Mouse (Mus musculus) stomach, embryonic 15.5 days (tissue): ENCODE results near the gene Gm12695. TPM values are rescaled to one million over a fixed set of nuclear protein-coding genes. Genes with fewer than 3 reads are reported as not detected.

Experiments
- ATAC-seq: fragments of 200-750 bp; cut with Nextera tagmentation; 2 replicates; pipeline ENCODE4 v1.8.0; 2017; ENCODE audit warnings: low read depth, moderate number of reproducible peaks, moderate TSS enrichment; ENCODE audit not compliant: insufficient read depth, low FRiP score
- H3K27ac ChIP-seq: fragments of 300-500 bp; sonication (generic); 2 replicates; pipeline ENCODE4 v1.5.1; 2015; ENCODE audit warnings: mild to moderate bottlenecking, inconsistent platforms
- H3K27me3 ChIP-seq: fragments of 300-500 bp; sonication (generic); replicated peaks from 2 replicates; pipeline ENCODE4 v1.6.1; 2015; ENCODE audit warnings: inconsistent platforms
- H3K36me3 ChIP-seq: fragments of 300-500 bp; sonication (generic); 2 replicates; pipeline ENCODE4 v1.6.1; 2015; ENCODE audit warnings: inconsistent platforms
- H3K4me1 ChIP-seq: fragments of 300-500 bp; sonication (generic); 2 replicates; pipeline ENCODE4 v1.6.1; 2015; ENCODE audit warnings: inconsistent platforms
- H3K4me2 ChIP-seq: fragments of 300-500 bp; sonication (generic); 2 replicates; pipeline ENCODE4 v1.6.1; 2015; ENCODE audit warnings: mild to moderate bottlenecking, inconsistent platforms
- H3K4me3 ChIP-seq: fragments of 300-500 bp; sonication (generic); replicated peaks from 2 replicates; pipeline ENCODE4 v1.5.1; 2015; ENCODE audit warnings: inconsistent platforms
- H3K9ac ChIP-seq: fragments of 300-500 bp; sonication (generic); 2 replicates; pipeline ENCODE4 v1.6.1; 2015; ENCODE audit warnings: inconsistent platforms
- H3K9me3 ChIP-seq: fragments of 300-500 bp; sonication (generic); 2 replicates; pipeline ENCODE4 v1.6.1; 2016; ENCODE audit warnings: inconsistent platforms
- WGBS: fragments of 180-500 bp; shearing (Covaris S2); methylation state at CpG from one replicate; pipeline ENCODE4 v1.1.7; 2015; 5-methylcytosine and 5-hydroxymethylcytosine counted together
- polyA plus RNA-seq: library from polyadenylated mRNA; unstranded; fragments of >200 nt; fragmentation: Nextera tagmentation; extraction: Ambion mirVana; gene quantifications from 2 replicates; pipeline ENCODE4 v1.2.1, GENCODE M21; 2015

Gm12695 gene
- 0.09 TPM in 1 of 2 replicates, not detected in the other for polyA plus RNA-seq

- no peak for ATAC-seq
- no peaks in the 10 kb centered on the region for H3K4me1 ChIP-seq
- no peaks in the 10 kb centered on the region for H3K36me3 ChIP-seq
- no peak within 1 kb of the TSS for H3K27ac ChIP-seq
- H3K27me3 ChIP-seq: no peaks in the 10 kb centered on the region
- no peak within 1 kb of the TSS for H3K4me2 ChIP-seq
- WGBS: 83% methylated on average over 3 of the region's 3 CpGs
- H3K4me3 ChIP-seq: no peak within 1 kb of the TSS
- no peaks in the 10 kb centered on the region for H3K9me3 ChIP-seq
- no peak within 1 kb of the TSS for H3K9ac ChIP-seq
These were observed at the start of gene Gm12695 for GRCm38 (mm10) chr4:96785086-96785485. Gm12695 (minus strand) TSS chr4:96785186.

GRCm38 (mm10) chr4:96825540-96826045, 40.6 kb upstream of the Gm12695 start:
- no peak overlapping the region for H3K9ac ChIP-seq
- WGBS: 76% methylated on average over 4 of the region's 4 CpGs

GRCm38 (mm10) chr4:96806824-96807808, 22.1 kb upstream of the Gm12695 start:
- WGBS: 35% methylated on average over 6 of the region's 6 CpGs
- Histone ChIP-seq H3K4me2 (no peak overlapping the region), H3K9me3 (no peaks in the 10 kb centered on the region), H3K27ac (peak overlapping the region; percentile 72; the same call in 1 of the 2 replicates), H3K4me1 (no peaks in the 10 kb centered on the region), H3K9ac (no peak overlapping the region), H3K27me3 (no peaks in the 10 kb centered on the region), H3K4me3 (no peak overlapping the region), H3K36me3 (no peaks in the 10 kb centered on the region)
- peak; percentile 80; the same call in 1 of the 2 replicates for ATAC-seq

More at GRCm38 (mm10) chr4:96825540-96826045, 40.6 kb upstream of the Gm12695 start:
- Histone ChIP-seq H3K4me2 (no peak overlapping the region), H3K9me3 (no peaks in the 10 kb centered on the region), H3K27me3 (no peaks in the 10 kb centered on the region), H3K4me3 (no peak overlapping the region), H3K4me1 (no peaks in the 10 kb centered on the region), H3K36me3 (no peaks in the 10 kb centered on the region), H3K27ac (no peak overlapping the region)
- no peak for ATAC-seq

- Histone ChIP-seq H3K9me3 (no peaks in the 10 kb centered on the region), H3K4me1 (no peaks in the 10 kb centered on the region), H3K9ac (no peak overlapping the region), H3K27ac (no peak overlapping the region), H3K4me3 (no peak overlapping the region), H3K27me3 (no peaks in the 10 kb centered on the region), H3K36me3 (no peaks in the 10 kb centered on the region), H3K4me2 (no peak overlapping the region)
- WGBS: 43% methylated on average over 7 of the region's 7 CpGs
- ATAC-seq: no peak
These were observed 14.6 kb upstream of the Gm12695 start for GRCm38 (mm10) chr4:96799380-96800157.

- Histone ChIP-seq H3K9me3 (no peaks in the 10 kb centered on the region), H3K4me3 (no peak overlapping the region), H3K4me2 (no peak overlapping the region), H3K27ac (no peak overlapping the region), H3K4me1 (no peaks in the 10 kb centered on the region), H3K9ac (no peak overlapping the region), H3K36me3 (no peaks in the 10 kb centered on the region), H3K27me3 (no peaks in the 10 kb centered on the region)
- WGBS: 52% methylated on average over 1 of the region's 1 CpGs
- ATAC-seq: no peak
These were observed 12.6 kb upstream of the Gm12695 start for GRCm38 (mm10) chr4:96797583-96797982.

GRCm38 (mm10) chr4:96791301-96791700, 6.3 kb upstream of the Gm12695 start:
- Histone ChIP-seq H3K27ac (no peak overlapping the region), H3K4me2 (no peak overlapping the region), H3K9me3 (no peaks in the 10 kb centered on the region), H3K9ac (no peak overlapping the region), H3K36me3 (no peaks in the 10 kb centered on the region), H3K27me3 (no peaks in the 10 kb centered on the region), H3K4me1 (no peaks in the 10 kb centered on the region), H3K4me3 (no peak overlapping the region)
- ATAC-seq: no peak

GRCm38 (mm10) chr4:96789905-96790304, 4.9 kb upstream of the Gm12695 start:
- H3K36me3 ChIP-seq: no peaks in the 10 kb centered on the region
- 37% methylated on average over 3 of the region's 3 CpGs for WGBS
- no peak overlapping the region for H3K27ac ChIP-seq
- H3K9me3 ChIP-seq: no peaks in the 10 kb centered on the region
- ATAC-seq: no peak
- no peaks in the 10 kb centered on the region for H3K4me1 ChIP-seq
- no peaks in the 10 kb centered on the region for H3K27me3 ChIP-seq
- no peak overlapping the region for H3K9ac ChIP-seq
- H3K4me2 ChIP-seq: no peak overlapping the region
- H3K4me3 ChIP-seq: no peak overlapping the region

- Histone ChIP-seq H3K4me1 (no peaks in the 10 kb centered on the region), H3K4me3 (no peak overlapping the region), H3K9ac (no peak overlapping the region), H3K4me2 (no peak overlapping the region), H3K27ac (no peak overlapping the region), H3K27me3 (no peaks in the 10 kb centered on the region), H3K36me3 (no peaks in the 10 kb centered on the region), H3K9me3 (no peaks in the 10 kb centered on the region)
- 26% methylated on average over 7 of the region's 7 CpGs for WGBS
- no peak for ATAC-seq
These were observed 1.6 kb upstream of the Gm12695 start for GRCm38 (mm10) chr4:96786610-96787009.

GRCm38 (mm10) chr4:96772966-96773566, 11.9 kb downstream of the Gm12695 start:
- no peaks in the 10 kb centered on the region for H3K36me3 ChIP-seq
- H3K4me2 ChIP-seq: no peak overlapping the region
- H3K9ac ChIP-seq: no peak overlapping the region
- H3K4me3 ChIP-seq: no peak overlapping the region
- no peaks in the 10 kb centered on the region for H3K4me1 ChIP-seq
- no peak for ATAC-seq
- H3K27ac ChIP-seq: no peak overlapping the region
- no peaks in the 10 kb centered on the region for H3K27me3 ChIP-seq
- no peaks in the 10 kb centered on the region for H3K9me3 ChIP-seq
- WGBS: 78% methylated on average over 3 of the region's 3 CpGs

- Histone ChIP-seq H3K27ac (no peak overlapping the region), H3K27me3 (no peaks in the 10 kb centered on the region), H3K4me2 (no peak overlapping the region), H3K9ac (no peak overlapping the region), H3K4me1 (no peaks in the 10 kb centered on the region), H3K36me3 (no peaks in the 10 kb centered on the region), H3K9me3 (no peaks in the 10 kb centered on the region), H3K4me3 (no peak overlapping the region)
- WGBS: 59% methylated on average over 2 of the region's 2 CpGs
- no peak for ATAC-seq
These were observed 18.5 kb downstream of the Gm12695 start for GRCm38 (mm10) chr4:96766396-96766998.

- no peak for ATAC-seq
- Histone ChIP-seq H3K4me2 (no peak overlapping the region), H3K9ac (no peak overlapping the region), H3K9me3 (no peaks in the 10 kb centered on the region), H3K36me3 (no peaks in the 10 kb centered on the region), H3K4me3 (no peak overlapping the region), H3K27ac (no peak overlapping the region), H3K27me3 (no peaks in the 10 kb centered on the region), H3K4me1 (no peaks in the 10 kb centered on the region)
- 44% methylated on average over 1 of the region's 1 CpGs for WGBS
These were observed 33.0 kb downstream of the Gm12695 start for GRCm38 (mm10) chr4:96751953-96752352.
